Mouse (Mus musculus): Measurements from ENCODE around the gene Sncg.

Gene Sncg

GRCm38 (mm10) chr14:34339446-34339845, 35.1 kb downstream of the Sncg start:
- no peak for DNase-seq

GRCm38 (mm10) chr14:34332476-34332875, 42.1 kb downstream of the Sncg start:
- DNase-seq: no peak

DNA sequence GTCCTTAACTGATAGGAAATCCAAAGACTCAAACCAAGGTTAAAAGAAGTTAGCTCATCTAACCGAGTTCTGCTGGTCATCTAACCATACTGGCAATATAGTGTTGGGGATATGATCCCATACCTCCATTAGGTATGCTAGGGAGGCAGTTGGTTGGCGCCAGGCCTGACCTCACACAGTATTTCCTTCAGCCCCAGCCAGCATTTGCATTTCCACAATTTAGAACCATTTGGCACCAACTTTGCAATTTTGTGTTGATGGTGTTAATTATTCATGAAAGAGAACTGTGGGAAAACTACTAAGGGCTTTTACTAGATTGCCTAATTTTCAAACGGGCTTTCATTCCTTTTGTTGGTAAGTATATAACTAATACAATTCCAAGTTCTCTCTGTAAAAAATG, 42.7 kb downstream of the Sncg start:
- no peak for DNase-seq

GRCm38 (mm10) chr14:34330657-34331158, 43.9 kb downstream of the Sncg start:
- DNase-seq: no peak

- DNase-seq: no peak
These were observed 47.0 kb downstream of the Sncg start for GRCm38 (mm10) chr14:34327618-34328017.

DNA sequence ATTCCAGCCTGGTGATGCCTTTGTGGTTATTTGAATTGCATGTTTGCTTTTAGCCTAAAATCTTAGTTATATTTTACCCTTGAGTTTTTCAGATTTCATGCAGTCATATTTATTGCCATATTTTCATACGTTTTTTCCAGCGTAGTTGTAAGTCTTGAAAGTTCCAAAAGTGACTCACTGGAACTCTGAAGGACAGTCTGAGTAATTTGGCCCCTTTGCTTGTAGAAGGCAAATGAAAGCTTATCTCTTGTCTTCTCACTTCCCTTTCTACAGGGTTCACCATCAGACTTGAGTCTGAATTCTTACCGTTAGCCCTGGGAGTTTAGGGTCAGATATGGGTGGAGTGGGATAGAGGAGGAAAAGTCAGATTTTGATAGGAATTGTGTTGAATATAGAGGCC, 48.0 kb downstream of the Sncg start:
- no peak for DNase-seq

- DNase-seq: no peak
These were observed 51.0 kb downstream of the Sncg start for GRCm38 (mm10) chr14:34323576-34324085.

Measured in kidney, postnatal 4 days (tissue).